Mouse (Mus musculus) Muller cell, postnatal 12 days (primary cell): ENCODE measurements at regions not wholly inside any gene's neighbourhood (a gene's known extent, or its start where the extent isn't known, plus 50 kb on each side); places are given as distances from the start of the nearest gene placed in this dataset.
"Not testable (repeated sequence)": the region's sequence is repeated elsewhere in the genome, so short reads cannot be mapped to it uniquely, and the experiment has no call there.

Source experiments
- DNase-seq: peaks from one replicate; pipeline ENCODE4 v3.0.0-alpha.2; 2015; ENCODE audit errors: inconsistent ontology term

GRCm38 (mm10) chr10:114265927-114266326 lies 536.2 kb downstream of the Trhde start:
- DNase-seq: no peak

DNA sequence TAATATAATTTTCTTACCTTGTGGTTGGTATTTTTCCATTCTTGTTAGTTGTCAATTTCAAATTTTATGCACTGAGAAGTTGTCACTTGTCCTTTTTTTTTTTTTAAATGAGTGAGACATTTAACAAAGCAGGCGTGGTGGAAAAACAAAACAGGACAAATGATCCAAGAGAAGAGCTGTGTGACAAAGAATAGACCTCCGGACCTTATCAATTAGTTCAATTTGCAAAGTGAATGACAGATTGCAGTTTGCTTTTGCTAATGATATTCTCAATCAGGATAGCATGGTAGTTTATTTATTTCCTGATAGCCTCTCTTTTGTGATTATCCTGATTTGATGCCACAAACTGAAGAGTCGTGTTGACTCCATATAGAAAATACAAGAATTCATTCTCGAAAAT lies 560.5 kb downstream of the Trhde start:
- no peak for DNase-seq

GRCm38 (mm10) chr10:114227635-114228034 lies 574.5 kb downstream of the Trhde start:
- DNase-seq: peak; percentile 4

GRCm38 (mm10) chr10:114201583-114201982 lies 600.5 kb downstream of the Trhde start:
- DNase-seq: no peak

DNA sequence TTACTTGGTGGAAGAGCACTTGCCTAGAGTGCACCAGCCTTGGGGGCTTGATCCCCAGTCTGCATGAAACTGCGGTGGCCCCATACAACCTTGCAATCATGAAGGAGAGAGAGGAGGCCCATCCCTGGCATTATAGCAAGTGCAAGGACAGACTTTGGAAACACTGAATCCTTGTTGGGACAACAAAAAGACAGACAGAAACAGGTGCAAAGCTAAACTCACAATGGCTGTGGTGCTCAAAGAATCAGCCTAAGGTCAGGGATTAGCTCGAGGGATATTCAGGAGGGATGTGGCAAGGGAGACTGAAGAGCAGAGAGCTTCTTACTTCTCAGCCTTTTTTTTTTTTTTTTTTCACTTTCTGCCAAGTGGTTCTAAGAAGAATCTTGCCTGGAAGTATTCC lies 601.2 kb downstream of the Trhde start:
- no peak for DNase-seq

DNA sequence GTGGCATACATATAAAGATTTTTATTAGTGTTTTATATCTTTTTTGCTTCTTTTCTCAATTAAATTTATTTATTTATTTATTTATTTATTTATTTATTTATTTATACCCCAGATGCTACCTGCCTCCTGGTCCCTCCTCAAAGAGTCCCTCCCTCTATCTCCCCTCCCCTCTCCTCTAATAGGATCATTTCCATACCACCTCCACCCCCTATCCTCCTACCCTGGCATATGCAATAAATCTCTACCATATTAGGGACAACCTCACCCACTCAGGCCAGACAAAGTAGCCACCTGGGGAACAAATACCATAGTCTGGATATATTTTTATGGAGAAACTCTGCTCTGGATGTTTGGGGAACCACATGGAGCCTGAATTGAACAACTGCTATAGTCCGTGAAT lies 615.8 kb downstream of the Trhde start:
- DNase-seq: no peak

DNA sequence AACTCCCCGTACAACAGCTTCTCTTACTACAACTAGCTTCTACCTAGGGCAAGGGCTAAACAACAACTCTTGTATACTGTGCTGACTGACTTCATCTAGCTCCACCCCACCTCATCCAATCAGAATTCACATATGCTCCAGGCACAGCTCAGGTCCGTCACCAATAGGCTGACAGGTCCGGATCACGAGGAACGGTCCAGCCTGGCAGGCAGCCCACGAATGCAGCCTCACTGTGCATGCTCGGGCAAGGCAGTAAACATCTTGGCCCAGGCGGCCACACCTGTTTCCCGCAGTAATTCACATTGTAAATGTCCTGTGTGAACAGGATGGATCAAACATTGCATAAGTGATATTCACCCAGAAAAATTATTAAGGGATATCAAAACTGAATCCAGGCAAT lies 658.8 kb downstream of the Trhde start:
- DNase-seq: not testable (repeated sequence)

DNA sequence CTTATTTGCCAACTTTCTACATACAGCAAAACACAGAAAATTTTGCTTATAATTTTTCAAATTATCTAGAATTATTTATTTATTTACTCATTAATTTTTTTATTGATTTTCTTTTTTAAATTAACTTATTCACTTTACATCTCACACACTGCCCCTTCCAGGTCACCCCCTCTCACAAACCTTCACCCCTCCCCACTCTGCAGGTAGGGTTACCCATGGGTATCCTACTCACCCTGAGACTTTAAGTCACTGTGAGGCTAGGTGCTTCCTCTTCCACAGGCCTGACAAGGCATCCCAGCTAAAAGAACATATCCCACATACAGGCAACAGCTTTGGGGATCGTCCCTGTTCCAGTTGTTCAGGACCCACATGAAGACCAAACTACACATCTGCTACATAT lies 664.2 kb downstream of the Trhde start:
- DNase-seq: no peak

GRCm38 (mm10) chr10:114137095-114137494 lies 665.0 kb downstream of the Trhde start:
- DNase-seq: no peak
